ENCODE assay signal across 13 mouse cellular contexts in the genomic region with DNA sequence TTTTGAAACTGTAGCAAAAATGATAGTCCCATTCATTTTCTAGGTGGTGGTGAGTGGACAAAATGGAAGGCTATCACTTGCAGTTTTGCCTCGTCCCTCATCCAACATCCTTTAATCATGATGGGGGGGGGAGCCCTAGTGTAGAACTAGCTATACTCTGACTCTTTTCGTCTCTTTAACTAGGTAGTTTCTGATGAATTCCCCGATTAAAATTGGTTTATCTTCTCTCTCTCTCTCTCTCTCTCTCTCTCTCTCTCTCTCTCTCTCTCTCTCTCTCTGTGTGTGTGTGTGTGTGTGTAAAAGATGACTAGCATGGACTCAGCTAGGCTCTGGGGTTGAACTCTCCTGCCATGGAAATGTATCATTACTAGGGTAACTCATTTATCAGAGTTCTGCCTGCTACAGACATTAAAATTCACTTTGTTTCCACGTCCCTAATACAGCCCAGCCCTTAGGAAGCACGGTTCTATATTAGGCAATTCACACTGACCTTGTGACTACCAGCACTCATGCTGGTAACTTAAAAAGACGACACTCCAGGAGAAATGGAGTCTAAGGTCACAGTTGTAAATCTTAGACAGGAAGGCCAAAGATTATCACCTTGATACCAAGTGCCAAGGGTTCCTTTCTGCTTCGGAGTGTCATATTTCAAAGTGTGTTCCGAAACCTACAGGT. TPM values are rescaled to one million over a fixed set of nuclear protein-coding genes. Genes with fewer than 3 reads are reported as not detected.
DNase-seq lines count a peak whose midpoint lies in the region; ATAC-seq lines count a peak whose summit lies in the region.
"Had no signal": no experiment of that assay in that cellular context is flagged by ENCODE, and none has a peak within 500 bp of the region (broad histone marks: within the 10 kb centered on the region; RNA-seq: fewer than 3 reads in every experiment).

No protein-coding gene starts in this region.

- H3K4me3 ChIP-seq in liver, embryonic 11.5 days (ENCODE audit: low read depth, low read length) = no peak overlapping the region
- no peak overlapping the region for H3K4me3 ChIP-seq in intestine, embryonic 14.5 days (ENCODE audit: low read depth, low read length)
- no peak overlapping the region for H3K4me3 ChIP-seq in midbrain, embryonic 14.5 days (replicated peaks; ENCODE audit: low read depth, low read length)
- H3K4me3 ChIP-seq: heart, embryonic 12.5 days had no signal

- no peaks in the 10 kb centered on the region for H3K4me1 ChIP-seq in liver, embryonic 11.5 days (replicated peaks; ENCODE audit: control insufficient read depth, insufficient read depth, low read length)
- H3K4me1 ChIP-seq in intestine, embryonic 14.5 days (replicated peaks; ENCODE audit: control insufficient read depth, insufficient read depth, low read length) = peaks cover 3% of the 10 kb centered on the region; the same call in 1 of the 2 replicates
- no peaks in the 10 kb centered on the region for H3K4me1 ChIP-seq in midbrain, embryonic 14.5 days (ENCODE audit: control insufficient read depth, insufficient read depth, low read length)
- H3K4me1 ChIP-seq: heart, embryonic 12.5 days; limb, embryonic 15.5 days had no signal

- H3K9me3 ChIP-seq in liver, embryonic 11.5 days (ENCODE audit: control insufficient read depth, low read length) = 0 out of 2 replicates have a peak, but pooled peaks cover 2% of the 10 kb centered on the region
- peaks cover 6% of the 10 kb centered on the region; the same call in 1 of the 2 replicates for H3K9me3 ChIP-seq in intestine, embryonic 14.5 days (ENCODE audit: control insufficient read depth, low read length)
- H3K9me3 ChIP-seq in midbrain, embryonic 14.5 days (ENCODE audit: control insufficient read depth, low read length) = no peaks in the 10 kb centered on the region; the same call in 1 of the 2 replicates

- WGBS in liver, embryonic 11.5 days = 42% methylated on average over 8 of the region's 8 CpGs
- 38% methylated on average over 8 of the region's 8 CpGs for WGBS in intestine, embryonic 14.5 days
- 62% methylated on average over 8 of the region's 8 CpGs for WGBS in midbrain, embryonic 14.5 days

- H3K27me3 ChIP-seq in liver, embryonic 11.5 days (replicated peaks; ENCODE audit: control insufficient read depth, insufficient read depth, low read length) = no peaks in the 10 kb centered on the region
- no peaks in the 10 kb centered on the region for H3K27me3 ChIP-seq in intestine, embryonic 14.5 days (replicated peaks; ENCODE audit: control insufficient read depth, insufficient read depth, low read length)
- H3K27me3 ChIP-seq in midbrain, embryonic 14.5 days (ENCODE audit: control insufficient read depth, insufficient read depth, low read length) = no peaks in the 10 kb centered on the region
- H3K27me3 ChIP-seq: heart, embryonic 12.5 days; hindbrain, embryonic 15.5 days; limb, embryonic 15.5 days; Patski had no signal

- H3K36me3 ChIP-seq in liver, embryonic 11.5 days (ENCODE audit: control insufficient read depth, insufficient read depth, low read length) = no peaks in the 10 kb centered on the region
- H3K36me3 ChIP-seq in intestine, embryonic 14.5 days (ENCODE audit: control insufficient read depth, insufficient read depth, low read length) = no peaks in the 10 kb centered on the region
- no peaks in the 10 kb centered on the region for H3K36me3 ChIP-seq in midbrain, embryonic 14.5 days (ENCODE audit: control insufficient read depth, insufficient read depth, low read length)
- H3K36me3 ChIP-seq: heart, embryonic 12.5 days; hindbrain, embryonic 15.5 days; limb, embryonic 15.5 days had no signal

- ATAC-seq in cerebellum, adult (ENCODE audit: insufficient number of reproducible peaks, low FRiP score, low TSS enrichment) = 0 out of 2 replicates have a peak, but pooled peaks have one; percentile 29
- ATAC-seq in liver, embryonic 11.5 days (replicated peaks; ENCODE audit: low FRiP score) = 0 out of 2 replicates have a peak, but pooled peaks have one; percentile 26
- ATAC-seq in intestine, embryonic 14.5 days (replicated peaks; ENCODE audit: low FRiP score, low TSS enrichment, low read depth) = peak; percentile 9; the same call in 1 of the 2 replicates
- ATAC-seq in midbrain, embryonic 14.5 days (ENCODE audit: low FRiP score, low TSS enrichment) = peak; percentile 29; the same call in 1 of the 2 replicates

- DNase-seq in cerebellum, adult 11 months = no peak
- no peak for DNase-seq in liver, embryonic 11.5 days (ENCODE audit: low spot score)
- no peak for DNase-seq in liver
- no peak for DNase-seq in intestine, embryonic 14.5 days (ENCODE audit: low spot score)
- no peak for DNase-seq in midbrain, embryonic 14.5 days
- DNase-seq in spleen, postnatal 36 days (ENCODE audit: low spot score in 2 of 2) = no peak
- no peak for DNase-seq in urinary bladder, postnatal 36 days (ENCODE audit: low spot score in 2 of 2)

- H3K4me2 ChIP-seq in liver, embryonic 11.5 days = no peak overlapping the region
- H3K4me2 ChIP-seq in intestine, embryonic 14.5 days (ENCODE audit: low read length) = no peak overlapping the region
- H3K4me2 ChIP-seq in midbrain, embryonic 14.5 days (ENCODE audit: low read length) = no peak overlapping the region
- H3K4me2 ChIP-seq: heart, embryonic 12.5 days had no signal

- no peak overlapping the region for H3K27ac ChIP-seq in liver, embryonic 11.5 days (ENCODE audit: low read depth, low read length)
- no peak overlapping the region for H3K27ac ChIP-seq in intestine, embryonic 14.5 days (ENCODE audit: low read depth)
- H3K27ac ChIP-seq in midbrain, embryonic 14.5 days (replicated peaks; ENCODE audit: low read depth, low read length) = no peak overlapping the region
- H3K27ac ChIP-seq: hindbrain, embryonic 15.5 days; limb, embryonic 15.5 days; stomach, postnatal 0 days had no signal

- H3K9ac ChIP-seq in liver, embryonic 11.5 days (ENCODE audit: low read depth, low read length) = no peak overlapping the region
- no peak overlapping the region for H3K9ac ChIP-seq in intestine, embryonic 14.5 days (ENCODE audit: low read length)
- no peak overlapping the region for H3K9ac ChIP-seq in midbrain, embryonic 14.5 days (replicated peaks; ENCODE audit: low read length)
- H3K9ac ChIP-seq: heart, embryonic 12.5 days; hindbrain, embryonic 15.5 days; limb, embryonic 15.5 days had no signal

RNA-seq across cellular contexts. Expression of a gene that starts 45.9 kb away (rescaled TPM):
- 164 and 186 TPM in 2 replicates for polyA plus RNA-seq in liver, embryonic 11.5 days (2014; fragmentation: Nextera tagmentation; extraction: Ambion mirVana)
- polyA plus RNA-seq in intestine, embryonic 14.5 days (2014; fragmentation: Nextera tagmentation; extraction: Ambion mirVana) = 225 and 245 TPM in 2 replicates
- 246 and 272 TPM in 2 replicates for polyA plus RNA-seq in midbrain, embryonic 14.5 days (2014; fragmentation: Nextera tagmentation; extraction: Ambion mirVana)
